Mouse (Mus musculus): Measurements from ENCODE around the gene Olfr603.
"Not testable (repeated sequence)": the region's sequence is repeated elsewhere in the genome, so short reads cannot be mapped to it uniquely, and the experiment has no call there.

Gene Olfr603

DNA sequence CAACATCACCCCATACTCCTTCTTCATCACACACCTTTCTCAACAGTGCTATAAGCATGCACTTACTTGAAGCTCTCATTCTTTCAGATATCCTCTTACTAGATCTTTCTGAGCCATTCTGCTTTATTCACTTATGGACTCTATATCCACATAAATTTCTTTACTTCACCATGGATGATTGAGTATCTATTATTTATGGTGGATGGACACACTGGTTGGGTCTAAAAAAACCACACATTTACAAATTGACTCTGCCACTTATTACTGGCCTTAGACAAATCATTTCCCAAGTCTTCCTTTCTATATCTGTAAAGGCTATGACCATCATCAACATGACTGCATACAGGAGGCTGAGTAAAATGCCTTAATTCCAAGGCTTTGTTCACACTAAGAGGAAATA lies at the start of gene Olfr603:
TSS of gene Olfr603 (minus strand) at position 101 of the 400 bp plus-strand sequence.
- DNase-seq (ENCODE audit: low spot score in 2 of 2) = no peak

DNA sequence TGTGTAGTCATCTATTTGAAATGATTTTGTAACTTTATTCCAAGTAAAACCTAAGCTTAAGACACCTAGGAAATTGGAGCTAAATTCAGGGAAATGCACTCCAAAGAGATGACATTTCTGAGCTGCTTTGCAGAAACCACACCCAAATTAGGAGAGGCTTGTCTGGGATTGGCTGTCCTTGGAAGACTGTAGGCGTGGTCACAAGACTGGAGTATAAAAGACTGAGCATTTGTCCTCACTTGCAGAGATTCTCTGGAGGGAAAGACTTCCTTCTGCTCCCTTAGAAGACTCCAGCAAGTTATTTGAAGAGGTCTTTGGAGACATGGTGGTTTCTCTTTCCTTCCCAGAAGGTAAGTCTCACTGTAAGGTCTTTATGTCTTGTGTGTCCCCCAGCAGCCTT lies 28.8 kb upstream of the Olfr603 start, which contains the start of gene Usp17lc:
TSS of gene Usp17lc (plus strand) at position 301 of the 400 bp plus-strand sequence.
- DNase-seq (ENCODE audit: low spot score in 2 of 2) = not testable (repeated sequence)

- DNase-seq (ENCODE audit: low spot score in 2 of 2) = not testable (repeated sequence)
Observed at GRCm38 (mm10) chr7:103406521-103407055, 20.6 kb upstream of the Olfr603 start.

DNA sequence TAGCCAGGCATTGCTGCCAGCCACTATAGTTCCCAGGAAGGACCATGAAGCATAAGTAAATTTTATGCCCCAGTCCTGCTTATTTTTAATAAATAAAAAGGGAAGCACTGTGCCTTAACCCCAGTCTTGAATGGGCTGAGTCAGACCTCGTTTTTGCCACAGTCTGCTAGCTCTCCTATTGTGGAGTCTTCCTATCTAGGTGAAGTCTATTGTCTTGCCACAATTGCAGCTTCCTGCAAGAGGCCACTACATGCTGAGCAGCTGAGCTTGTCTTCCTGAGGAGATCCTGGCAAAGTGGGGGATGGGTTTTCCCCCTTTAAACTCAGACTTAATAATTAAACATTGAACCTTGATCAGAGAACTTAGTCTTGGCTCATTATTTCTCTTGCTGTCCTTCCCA lies 13.0 kb upstream of the Olfr603 start:
- no peak for DNase-seq (ENCODE audit: low spot score in 2 of 2)

- no peak for DNase-seq (ENCODE audit: low spot score in 2 of 2)
Observed at GRCm38 (mm10) chr7:103397758-103398157, 11.8 kb upstream of the Olfr603 start.

GRCm38 (mm10) chr7:103362555-103362954 lies 23.4 kb downstream of the Olfr603 start, which contains the start of gene Olfr601:
Olfr601 (minus strand) TSS chr7:103362655.
- DNase-seq (ENCODE audit: low spot score in 2 of 2) = no peak

DNA sequence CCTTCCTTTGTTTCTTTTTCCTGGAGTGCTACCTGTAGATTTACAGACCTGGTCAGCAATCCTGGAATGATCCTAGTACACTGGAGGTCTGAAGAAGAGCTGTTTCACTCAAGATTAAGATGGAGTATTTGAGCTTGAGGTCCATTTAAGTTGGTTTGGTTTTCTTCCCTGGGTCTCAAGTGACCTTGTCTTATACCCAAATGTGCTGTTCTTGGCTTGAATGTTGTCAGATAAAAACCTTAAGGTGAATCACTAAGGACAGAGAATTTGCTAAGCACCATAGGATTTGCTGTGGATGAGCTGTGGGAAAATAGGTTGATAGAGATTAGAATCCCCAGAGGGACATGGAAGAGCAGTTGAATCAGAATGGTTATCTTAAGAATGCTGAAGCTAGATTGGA lies 36.4 kb downstream of the Olfr603 start, which contains the start of gene Olfr600:
TSS of gene Olfr600 (minus strand) at position 101 of the 400 bp plus-strand sequence.
- no peak for DNase-seq (ENCODE audit: low spot score in 2 of 2)

- DNase-seq (ENCODE audit: low spot score in 2 of 2) = no peak
Observed at GRCm38 (mm10) chr7:103335617-103336016, 50.4 kb downstream of the Olfr603 start, which contains the start of gene Olfr599. Olfr599 (plus strand) TSS chr7:103335917.

Measured in heart, adult 9 months (tissue).